Mouse (Mus musculus): Measurements from ENCODE around the gene Fermt3. TPM values are rescaled to one million over a fixed set of nuclear protein-coding genes. Genes with fewer than 3 reads are reported as not detected.

Fermt3 gene
- total RNA-seq, 2 experiments from 2014 or later = 1.7 to 4.9 TPM

DNA sequence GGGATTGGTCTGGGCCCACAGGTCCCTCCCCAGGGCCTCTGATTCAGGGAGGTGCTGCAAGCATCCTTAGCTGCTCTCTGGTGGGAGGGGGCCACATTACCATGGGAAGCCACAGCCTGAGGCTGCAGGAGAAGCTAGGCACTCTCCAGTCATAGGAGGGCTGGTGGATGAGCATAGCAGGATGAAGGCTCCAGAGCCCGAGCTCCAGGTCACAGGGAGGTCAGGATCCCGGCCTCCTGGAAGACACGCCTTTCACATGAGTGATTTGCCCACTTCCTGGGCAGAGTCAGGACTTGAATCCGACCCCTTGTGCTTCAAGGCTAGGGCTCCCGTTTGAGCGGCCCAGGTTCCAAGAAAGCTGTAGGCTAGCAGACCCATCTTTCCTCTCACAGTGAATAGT lies 47.6 kb downstream of the Fermt3 start:
- DNase-seq = no peak

DNA sequence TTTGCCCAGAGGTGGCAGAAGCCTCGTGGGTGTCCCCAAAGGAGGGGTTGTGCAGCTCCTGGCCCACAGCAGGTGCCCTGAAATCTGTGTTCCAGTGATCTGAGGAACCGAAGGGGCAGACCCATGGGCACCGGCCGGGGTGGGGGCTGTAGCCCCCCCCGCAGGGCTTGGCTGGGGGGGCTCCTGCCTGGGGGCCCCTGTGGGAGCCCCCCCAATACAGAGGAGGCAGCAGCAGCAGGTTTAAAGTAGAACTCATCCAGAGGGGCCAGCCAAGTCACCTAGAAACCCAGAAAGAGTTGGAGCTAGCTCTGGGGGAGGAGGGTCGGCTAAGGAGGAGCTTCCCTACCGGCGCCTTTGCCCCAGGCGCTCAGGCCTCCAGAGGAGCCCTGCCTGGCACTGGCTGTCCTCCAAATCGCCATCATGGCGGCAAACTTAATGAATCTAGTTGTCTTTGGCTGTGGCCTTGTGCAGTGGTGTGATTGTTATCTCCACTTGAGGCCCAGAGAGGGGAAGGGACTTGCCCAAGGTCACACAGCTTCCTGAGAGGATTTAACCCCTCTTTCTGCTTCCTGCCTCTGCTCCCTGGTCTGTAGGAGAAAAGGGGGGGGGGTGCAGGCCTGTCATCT lies 48.7 kb downstream of the Fermt3 start:
- no peak for DNase-seq

DNA sequence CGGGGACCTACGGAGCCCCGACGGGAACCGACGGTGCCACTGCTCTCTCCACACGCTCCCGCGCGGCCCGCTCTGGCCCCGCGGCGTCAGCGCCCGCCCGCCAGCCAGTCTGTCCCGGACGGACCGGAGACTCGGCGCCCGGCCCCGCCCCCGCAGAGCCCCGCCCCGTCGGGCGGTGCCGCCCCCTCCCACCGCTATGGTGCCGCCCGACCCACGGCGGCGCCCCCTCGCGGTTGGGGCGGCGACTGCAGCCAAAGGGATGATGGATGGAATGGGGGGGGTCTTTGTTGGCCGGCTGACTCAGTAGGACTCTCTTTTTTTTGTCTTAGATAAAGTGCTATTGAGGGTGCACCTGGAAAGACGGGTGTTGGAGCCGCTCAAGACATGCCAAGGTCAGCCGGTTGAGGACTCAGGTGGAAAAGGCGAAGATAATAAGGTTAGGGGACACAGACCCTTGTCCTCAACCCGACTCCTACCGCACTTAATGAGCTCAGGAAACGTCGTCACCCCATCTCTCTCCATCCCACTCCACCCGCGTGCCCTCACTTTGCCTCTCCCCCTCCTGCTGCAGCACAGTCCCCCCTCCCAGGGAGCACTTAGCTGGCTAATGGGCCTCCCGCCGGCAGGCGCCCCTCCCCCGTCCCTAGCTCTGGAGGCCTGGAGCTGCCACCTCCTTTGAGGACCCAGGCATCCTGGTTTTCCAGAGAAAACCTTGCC lies 49.4 kb downstream of the Fermt3 start:
- DNase-seq = peak; percentile 85

DNA sequence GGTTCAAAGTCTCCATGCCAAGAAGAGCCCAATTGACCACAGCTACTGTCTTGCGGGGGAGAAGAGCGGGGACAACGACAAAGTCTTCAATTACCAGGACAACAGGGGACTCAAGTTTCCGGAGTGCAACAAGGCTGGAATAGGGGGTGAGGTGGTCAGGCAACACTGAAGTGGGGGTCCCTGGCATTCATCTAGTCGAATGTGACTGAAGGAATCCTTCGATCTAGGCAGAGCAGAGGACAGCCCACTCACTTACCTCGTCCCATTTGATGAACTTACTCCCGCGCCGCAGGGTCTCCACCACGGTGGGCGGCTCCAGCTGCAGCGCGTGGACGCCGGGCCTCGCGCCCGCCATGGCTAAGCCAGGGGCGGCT lies 50.0 kb downstream of the Fermt3 start:
- no peak for DNase-seq

DNA sequence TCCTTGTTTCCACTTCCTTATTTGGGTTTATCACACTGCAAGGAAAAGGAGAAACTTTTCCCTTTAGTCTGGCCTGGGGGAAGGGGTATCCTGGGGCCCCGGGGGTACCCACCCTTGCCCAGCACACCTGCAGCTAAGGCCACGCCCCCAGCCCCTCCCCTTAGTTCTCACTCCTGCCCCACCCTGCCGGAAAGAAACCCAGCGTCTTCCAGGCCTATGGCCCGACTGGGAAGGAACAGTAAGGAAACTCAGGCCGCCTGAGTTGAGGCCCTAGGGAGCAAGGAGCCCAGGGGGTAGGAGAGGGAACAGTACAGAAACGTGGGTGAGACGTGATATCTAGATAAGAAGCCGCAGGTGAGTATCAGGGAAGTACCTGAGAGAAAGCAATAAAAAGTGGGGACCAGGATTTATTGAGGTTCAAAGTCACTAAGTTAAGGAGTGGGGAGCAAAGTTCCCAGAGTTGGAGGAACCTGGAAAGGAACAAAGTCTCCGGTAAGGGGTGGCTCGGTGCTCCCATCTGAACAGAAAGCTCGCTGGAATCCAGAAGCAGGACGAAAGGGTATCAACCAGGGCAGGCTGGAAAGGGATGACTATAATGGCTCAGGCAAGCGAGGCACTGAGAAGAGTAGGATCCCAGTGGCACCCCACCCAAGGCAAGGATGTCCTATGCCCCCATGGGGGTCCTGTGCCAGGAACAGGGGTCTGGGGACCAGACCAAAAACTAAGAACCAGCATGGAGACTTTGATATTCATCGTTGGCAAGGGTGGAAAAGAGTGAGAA lies 50.6 kb downstream of the Fermt3 start:
- no peak for DNase-seq

DNA sequence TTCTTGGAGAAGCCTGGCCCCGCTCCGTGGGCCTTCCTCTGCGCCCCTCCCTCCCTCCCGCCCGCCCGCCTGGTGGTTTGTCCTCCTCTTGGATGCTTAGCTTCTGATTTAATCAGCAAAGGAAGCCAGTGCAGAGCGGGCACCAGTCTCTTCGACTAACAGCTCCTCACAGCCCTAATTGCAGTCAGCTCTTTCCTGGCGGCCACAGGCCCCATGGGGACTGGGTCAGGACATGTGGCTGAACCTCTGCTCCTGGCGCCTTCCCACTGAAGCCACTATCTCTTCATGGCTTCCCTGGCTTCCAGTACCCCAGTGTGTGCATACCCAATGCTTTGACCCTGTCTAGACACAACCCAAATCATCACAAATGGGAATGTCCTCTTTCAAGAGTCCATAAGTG lies 62.8 kb downstream of the Fermt3 start:
- no peak for DNase-seq

DNA sequence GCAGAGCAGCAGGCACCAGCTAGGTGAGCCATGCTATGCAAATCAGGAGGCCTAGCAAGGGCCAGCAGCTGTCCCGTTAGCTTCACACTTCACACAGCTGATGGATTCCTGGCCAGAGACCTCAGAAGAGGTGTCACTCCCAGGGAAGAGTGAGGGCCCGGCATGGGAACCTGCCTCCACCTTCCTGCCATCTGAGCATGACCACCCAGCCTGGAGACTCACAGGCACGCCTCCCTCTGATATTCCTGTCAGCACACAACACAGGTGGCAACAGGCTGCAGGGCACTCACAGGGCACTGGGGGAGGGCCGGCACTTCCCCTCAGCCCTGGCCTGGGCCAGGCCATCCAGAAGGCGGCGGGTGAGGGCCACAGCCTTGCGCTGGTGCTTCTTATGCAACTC lies 63.8 kb downstream of the Fermt3 start:
- no peak for DNase-seq

DNA sequence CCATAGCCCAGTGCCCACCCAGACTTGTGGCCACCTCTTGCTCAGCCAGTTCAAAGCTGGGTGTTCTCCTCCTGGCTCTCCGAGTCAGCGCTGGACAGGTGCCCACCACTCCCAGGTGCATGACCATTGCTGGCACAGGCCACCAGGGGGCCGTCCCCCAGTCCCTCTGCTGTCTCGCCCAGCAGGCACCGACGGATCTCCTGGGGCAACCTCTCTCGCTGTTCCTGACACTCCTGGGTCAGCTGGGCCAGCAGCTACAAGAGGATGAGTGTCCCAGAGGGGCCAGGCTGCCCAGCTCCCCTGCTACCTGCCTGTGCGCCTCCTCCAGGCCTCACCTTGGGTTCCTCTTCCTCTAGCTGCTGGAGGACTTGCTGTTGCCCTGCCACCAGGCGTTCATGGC lies 65.2 kb downstream of the Fermt3 start:
- peak; percentile 57 for DNase-seq

DNA sequence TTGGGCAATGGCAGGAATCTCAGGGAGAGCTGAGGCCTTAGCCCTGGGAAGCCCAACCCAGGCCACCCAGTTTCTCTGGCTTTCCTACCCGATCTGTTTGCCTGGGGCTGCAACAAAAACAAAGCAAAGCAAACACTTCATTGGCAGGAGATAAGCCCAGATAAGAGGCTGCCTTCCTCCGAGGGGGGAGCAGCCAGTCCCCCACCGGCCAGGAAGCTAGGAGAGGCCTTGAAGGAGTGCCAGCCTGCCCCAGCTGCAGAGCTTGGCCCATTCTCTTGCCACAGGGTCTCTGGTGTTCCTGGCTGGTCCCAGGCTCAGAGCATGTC lies 66.6 kb downstream of the Fermt3 start:
- DNase-seq = no peak

DNA sequence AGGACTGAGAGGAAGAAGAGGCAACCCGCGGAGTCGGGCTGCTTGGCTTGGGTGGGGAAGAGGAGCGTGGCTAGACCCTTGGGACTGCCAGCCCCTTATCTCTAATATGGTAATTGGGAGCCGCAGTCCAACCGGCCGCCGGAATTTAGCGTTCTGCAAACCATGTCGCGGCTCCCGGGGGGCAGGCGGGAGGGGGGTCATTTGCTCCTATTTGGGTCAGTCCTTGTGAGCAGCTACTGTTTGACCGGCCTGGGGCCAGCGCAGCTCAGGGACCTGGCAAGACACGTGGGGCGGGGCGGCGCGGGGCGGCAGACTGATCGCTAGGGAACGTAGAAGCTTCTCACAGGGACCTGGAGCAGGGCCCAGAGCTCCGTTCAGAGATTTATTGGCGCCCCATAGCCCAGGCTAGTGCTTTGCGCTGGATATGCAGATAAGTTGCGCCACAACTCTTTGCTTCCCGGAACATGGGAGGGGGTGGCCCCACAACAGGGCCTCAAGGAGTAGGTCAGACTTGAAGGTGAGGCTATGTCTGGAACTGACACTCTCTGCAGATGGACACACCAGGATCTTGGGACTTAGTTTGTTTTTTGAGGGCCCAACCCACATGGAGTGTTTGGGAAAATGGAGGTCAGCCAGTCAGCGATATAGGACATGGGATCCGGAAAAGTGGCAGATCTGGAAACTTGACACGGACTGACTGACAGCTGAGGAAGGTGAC lies 67.1 kb downstream of the Fermt3 start:
- peak; percentile 81 for DNase-seq

DNA sequence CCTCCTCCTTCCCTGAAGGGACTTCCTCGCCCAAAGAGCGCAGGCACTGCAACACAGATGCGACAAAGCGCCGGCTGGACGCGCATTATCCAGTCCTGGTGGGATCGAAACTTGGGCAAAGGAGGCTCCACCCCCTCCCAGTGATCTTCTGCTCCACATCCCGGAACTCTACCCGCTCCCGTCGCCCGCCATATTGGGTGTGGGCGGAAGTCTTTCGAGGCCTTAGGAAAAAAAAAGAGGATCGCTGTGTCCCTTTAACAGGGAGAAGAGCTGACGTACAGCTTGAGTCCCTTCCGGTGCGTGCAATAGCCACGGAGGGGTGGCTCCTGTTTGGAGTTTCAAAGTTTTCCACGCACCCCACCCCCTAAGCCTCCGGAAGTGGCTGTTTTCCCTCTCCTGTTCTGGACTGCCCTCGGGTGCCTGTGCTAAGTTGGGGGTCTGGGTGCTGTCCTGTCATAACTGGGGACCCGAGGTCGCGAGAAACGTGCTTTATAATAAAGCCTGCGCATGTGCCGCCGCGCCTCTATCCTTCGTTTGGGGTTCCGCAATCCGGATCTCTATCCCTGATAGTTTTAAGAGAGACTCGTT lies 67.8 kb downstream of the Fermt3 start:
- peak; percentile 87 for DNase-seq

DNA sequence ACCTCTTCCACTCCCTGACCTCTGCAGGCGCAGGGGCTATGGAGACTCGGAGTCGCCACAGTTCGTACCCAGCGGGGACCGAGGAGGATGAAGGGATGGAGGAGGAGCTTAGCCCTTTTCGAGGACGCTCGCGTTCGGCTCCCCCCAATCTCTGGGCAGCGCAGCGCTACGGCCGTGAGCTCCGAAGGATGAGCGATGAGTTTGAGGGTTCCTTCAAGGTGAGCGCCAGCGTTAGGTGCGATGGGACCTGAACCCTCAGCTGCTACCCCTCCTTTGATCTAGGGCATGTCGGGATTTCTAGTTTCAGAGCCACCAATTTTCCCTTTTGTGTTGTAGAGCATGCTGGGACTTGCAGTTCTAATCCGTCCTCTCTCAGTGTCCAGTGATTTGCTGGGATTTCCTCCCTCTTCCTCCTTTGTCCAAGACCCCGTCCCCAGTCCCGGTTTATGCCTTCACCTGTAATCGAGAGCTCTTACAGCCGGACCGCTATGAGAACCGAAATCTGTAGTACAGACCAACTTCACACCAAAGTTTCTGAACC lies 68.6 kb downstream of the Fermt3 start:
- no peak for DNase-seq

DNA sequence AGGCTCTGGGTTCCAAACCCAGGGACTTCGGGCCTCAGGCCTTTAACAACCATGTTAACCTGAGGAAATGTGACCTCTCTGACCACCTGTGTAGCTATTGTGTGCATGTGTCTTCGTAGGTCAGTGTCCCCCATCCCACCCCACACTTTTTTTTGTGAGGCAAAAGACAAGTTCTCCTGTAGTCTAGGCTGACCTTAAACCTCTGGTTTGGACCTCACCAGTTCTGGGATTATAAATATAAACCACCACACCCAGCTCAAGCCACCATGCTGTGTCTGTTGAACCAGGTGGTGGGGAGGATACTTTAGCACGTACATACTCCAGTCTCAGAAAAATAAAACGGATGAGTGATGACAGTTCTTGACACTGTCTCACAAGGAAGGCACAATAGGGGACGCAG lies 69.3 kb downstream of the Fermt3 start:
- no peak for DNase-seq

DNA sequence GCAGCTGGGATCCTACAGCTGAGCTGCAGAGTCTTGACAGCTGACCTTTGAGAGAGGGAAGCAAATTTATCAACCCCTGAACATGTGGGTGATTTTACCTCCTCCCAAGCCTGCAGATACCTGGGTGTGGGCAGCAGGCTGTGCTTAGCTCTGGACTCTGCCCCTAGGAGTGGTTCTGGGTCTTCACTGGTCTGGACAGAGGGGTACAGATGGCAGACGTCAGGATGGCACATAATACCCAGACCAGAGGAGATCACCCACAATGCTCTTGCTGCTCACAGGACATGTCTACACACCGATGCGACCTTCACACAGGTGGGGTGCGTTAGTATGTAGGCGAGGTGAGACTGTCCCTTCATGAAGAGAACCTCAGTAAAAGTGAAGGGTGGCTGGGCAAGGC lies 69.7 kb downstream of the Fermt3 start:
- DNase-seq = no peak

Other genes with a start within 250 kb of the Fermt3 start
- 10 to 100 TPM; 12.1 to 12.2 TPM for gene Rps6ka4, start 178.8 kb downstream of the Fermt3 start, total RNA-seq (2021)
- 1 to 10 TPM in 1 of 2 experiments, under 1 TPM in 1; 0.97 to 1.5 TPM for gene Ccdc88b, start 161.3 kb downstream of the Fermt3 start, total RNA-seq (2021)
- gene Trmt112, start 109.8 kb downstream of the Fermt3 start, total RNA-seq (2021) = 10 to 100 TPM; 45.2 to 48.1 TPM
- gene Prdx5, start 109.4 kb downstream of the Fermt3 start, total RNA-seq (2021) = 100 to 1,000 TPM; 150 to 152 TPM
- 10 to 100 TPM; 45.8 to 45.9 TPM for gene Esrra, start 97.7 kb downstream of the Fermt3 start, total RNA-seq (2021)
- not detected for gene Catsperz, start 94.1 kb downstream of the Fermt3 start, total RNA-seq (2021)
- gene Kcnk4, start 85.0 kb downstream of the Fermt3 start, total RNA-seq (2021) = not detected
- 10 to 100 TPM; 16.0 to 21.4 TPM for gene Bad, start 77.6 kb downstream of the Fermt3 start, total RNA-seq (2021)
- gene Gpr137, start 77.0 kb downstream of the Fermt3 start, total RNA-seq (2021) = 1 to 10 TPM; 8.9 to 10.0 TPM
- 100 to 1,000 TPM; 261 to 293 TPM for gene Ppp1r14b, start 44.5 kb downstream of the Fermt3 start, total RNA-seq (2021)
- gene Plcb3, start 43.0 kb downstream of the Fermt3 start, total RNA-seq (2021) = 10 to 100 TPM; 12.1 to 17.3 TPM
- gene Fkbp2, start 39.0 kb downstream of the Fermt3 start, total RNA-seq (2021) = 10 to 100 TPM; 16.6 to 23.3 TPM
- 10 to 100 TPM; 73.4 to 94.4 TPM for gene Vegfb, start 31.8 kb downstream of the Fermt3 start, total RNA-seq (2021)
- 10 to 100 TPM; 32.5 to 33.9 TPM for gene Dnajc4, start 26.9 kb downstream of the Fermt3 start, total RNA-seq (2021)
- gene Nudt22, start 23.4 kb downstream of the Fermt3 start, total RNA-seq (2021) = 10 to 100 TPM; 16.6 to 21.4 TPM
- 10 to 100 TPM; 19.1 to 20.8 TPM for gene Trpt1, start 23.3 kb downstream of the Fermt3 start, total RNA-seq (2021)
- gene Stip1, start 20.5 kb upstream of the Fermt3 start, total RNA-seq (2021) = 100 to 1,000 TPM in 1 of 2 experiments, 10 to 100 TPM in 1; 98.2 to 100 TPM
- gene Macrod1, start 37.3 kb upstream of the Fermt3 start, total RNA-seq (2021) = 100 to 1,000 TPM; 201 to 216 TPM
- gene Flrt1, start 86.3 kb upstream of the Fermt3 start, total RNA-seq (2021) = under 1 TPM; 0.61 to 0.99 TPM
- 10 to 100 TPM; 63.2 to 67.3 TPM for gene Otub1, start 186.8 kb upstream of the Fermt3 start, total RNA-seq (2021)
- gene Cox8a, start 198.1 kb upstream of the Fermt3 start, total RNA-seq (2021) = 100 to 1,000 TPM; 275 to 315 TPM
- gene Naa40, start 221.7 kb upstream of the Fermt3 start, total RNA-seq (2021) = 10 to 100 TPM; 12.5 to 15.9 TPM
- gene Rcor2, start 247.9 kb upstream of the Fermt3 start, total RNA-seq (2021) = 1 to 10 TPM; 8.2 to 9.1 TPM